ENCODE assay signal across 10 mouse cellular contexts in genomic region chr8:70757523-70758307, GRCm38 (mm10). TPM values are rescaled to one million over a fixed set of nuclear protein-coding genes. Genes with fewer than 3 reads are reported as not detected.
DNase-seq lines count a peak whose midpoint lies in the region; ATAC-seq and TF ChIP-seq lines count a peak whose summit lies in the region.
"Had no signal": no experiment of that assay in that cellular context is flagged by ENCODE, and none has a peak within 500 bp of the region (broad histone marks: within the 10 kb centered on the region; RNA-seq: fewer than 3 reads in every experiment).

No protein-coding gene starts in this region.

- no peak for ATAC-seq in kidney, embryonic 15.5 days (replicated peaks; ENCODE audit: low FRiP score)
- no peak for ATAC-seq in granulocyte monocyte progenitor cell, adult 5-6 weeks (replicated peaks; ENCODE audit: poor library complexity, severe bottlenecking)

- peak; percentile 70 for TF ChIP-seq CTCF in bone marrow, adult 2 months (IDR thresholded peaks at IDR 0.05; ENCODE audit: control insufficient read depth, insufficient read depth, low read length)
- TF ChIP-seq CTCF in small intestine, adult 2 months (IDR thresholded peaks at IDR 0.05; ENCODE audit: extremely low read depth, insufficient read length, insufficient replicate concordance, low read depth, low read length), result peak; percentile 24; the same call in 1 of the 2 replicates

- H3K4me3 ChIP-seq in kidney, embryonic 15.5 days (replicated peaks), result no peak overlapping the region
- no peak overlapping the region for H3K4me3 ChIP-seq in bone marrow, adult 2 months (replicated peaks; ENCODE audit: control insufficient read depth, low read depth, low read length)
- H3K4me3 ChIP-seq in small intestine, adult 2 months (ENCODE audit: low read depth, low read length), result no peak overlapping the region
- H3K4me3 ChIP-seq: megakaryocyte, embryonic 14.5 days had no signal

- H3K36me3 ChIP-seq in kidney, embryonic 15.5 days, result peaks cover 33% of the 10 kb centered on the region
- H3K36me3 ChIP-seq in small intestine, adult 2 months (ENCODE audit: control insufficient read depth, insufficient read depth, low read length), result peaks cover 23% of the 10 kb centered on the region

- peaks cover 72% of the 10 kb centered on the region for H3K4me1 ChIP-seq in kidney, embryonic 15.5 days
- H3K4me1 ChIP-seq in bone marrow, adult 2 months (ENCODE audit: control insufficient read depth, insufficient read depth, low read length), result peaks cover 7% of the 10 kb centered on the region
- H3K4me1 ChIP-seq in small intestine, adult 2 months (ENCODE audit: control insufficient read depth, insufficient read depth, insufficient read length, low read length), result peaks cover 27% of the 10 kb centered on the region

- TF ChIP-seq POLR2A in bone marrow, adult 2 months (IDR thresholded peaks at IDR 0.05; ENCODE audit: borderline replicate concordance, control insufficient read depth, low read depth, low read length), result no peak
- no peak for TF ChIP-seq POLR2A in small intestine, adult 2 months (IDR thresholded peaks at IDR 0.05; ENCODE audit: low read depth, low read length)

- H3K27me3 ChIP-seq in kidney, embryonic 15.5 days, result no peaks in the 10 kb centered on the region
- H3K27me3 ChIP-seq in small intestine, adult 2 months (ENCODE audit: control insufficient read depth, insufficient read depth, low read length), result no peaks in the 10 kb centered on the region
- H3K27me3 ChIP-seq: megakaryocyte, embryonic 14.5 days had no signal

- H3K9ac ChIP-seq in kidney, embryonic 15.5 days, result no peak overlapping the region

- 71% methylated on average over 22 of the region's 22 CpGs for WGBS in kidney, embryonic 15.5 days
- WGBS in bone marrow, adult 2 months, result 85% methylated on average over 22 of the region's 22 CpGs
- WGBS in small intestine, adult 2 months, result 80% methylated on average over 22 of the region's 22 CpGs

- DNase-seq in kidney, adult 9 months, result peak; percentile 42
- peak; percentile 36 for DNase-seq in thymus, postnatal 14 days
- DNase-seq in thymus, postnatal 25 days, result no peak
- DNase-seq in gastrocnemius, postnatal 25 days, result peak; percentile 26

- no peak overlapping the region for H3K27ac ChIP-seq in kidney, embryonic 15.5 days
- no peak overlapping the region for H3K27ac ChIP-seq in bone marrow, adult 2 months (ENCODE audit: control insufficient read depth, insufficient read depth, low read depth, low read length, poor library complexity)
- H3K27ac ChIP-seq in small intestine, adult 2 months (ENCODE audit: insufficient read depth, low read depth, low read length), result no peak overlapping the region

- H3K9me3 ChIP-seq in kidney, embryonic 15.5 days (replicated peaks), result no peaks in the 10 kb centered on the region
- H3K9me3 ChIP-seq: megakaryocyte, embryonic 14.5 days had no signal

- no peak overlapping the region; the same call in 1 of the 2 replicates for H3K4me2 ChIP-seq in kidney, embryonic 15.5 days

RNA-seq across cellular contexts. Expression of gene Mpv17l2, which starts 3.0 kb away (rescaled TPM):
- polyA plus RNA-seq in kidney, embryonic 15.5 days (2015; fragmentation: Nextera tagmentation; extraction: Ambion mirVana), result 46.1 and 48.1 TPM in 2 replicates
- polyA plus RNA-seq in bone marrow, adult 2 months (2011; ENCODE audit: insufficient read depth, insufficient read length, low replicate concordance, missing spikeins), result 15.1 and 28.2 TPM in 2 replicates
- 10 to 100 TPM; 19.6 to 25.6 TPM for total RNA-seq in gastrocnemius, postnatal 25 days (2021)
- polyA plus RNA-seq in small intestine, adult 2 months (2012; rRNA removed), result 190 and 222 TPM in 2 replicates
- total RNA-seq in granulocyte monocyte progenitor cell, adult 5-6 weeks (2014; fragmentation: Nextera tagmentation), result 28.6 and 41.1 TPM in 2 replicates
- 9.0 and 9.3 TPM in 2 replicates for total RNA-seq in granulocyte monocyte progenitor cell, adult 5-6 weeks (2017)

RNA-seq across cellular contexts. Expression of gene Rab3a, which starts 3.2 kb away (rescaled TPM):
- 15.5 and 18.6 TPM in 2 replicates for polyA plus RNA-seq in kidney, embryonic 15.5 days (2015; fragmentation: Nextera tagmentation; extraction: Ambion mirVana)
- 9.7 and 13.3 TPM in 2 replicates for polyA plus RNA-seq in bone marrow, adult 2 months (2011; ENCODE audit: insufficient read depth, insufficient read length, low replicate concordance, missing spikeins)
- total RNA-seq in gastrocnemius, postnatal 25 days (2021), result 10 to 100 TPM; 40.0 to 40.4 TPM
- polyA plus RNA-seq in small intestine, adult 2 months (2012; rRNA removed), result 14.9 and 26.3 TPM in 2 replicates
- 5.5 and 10.8 TPM in 2 replicates for total RNA-seq in granulocyte monocyte progenitor cell, adult 5-6 weeks (2014; fragmentation: Nextera tagmentation)
- total RNA-seq in granulocyte monocyte progenitor cell, adult 5-6 weeks (2017), result 0.34 and 1.6 TPM in 2 replicates

RNA-seq across cellular contexts. Expression of gene Pik3r2, which starts 18.8 kb away (rescaled TPM):
- polyA plus RNA-seq in kidney, embryonic 15.5 days (2015; fragmentation: Nextera tagmentation; extraction: Ambion mirVana), result 58.0 and 66.9 TPM in 2 replicates
- polyA plus RNA-seq in bone marrow, adult 2 months (2011; ENCODE audit: insufficient read depth, insufficient read length, low replicate concordance, missing spikeins), result 12.8 and 19.5 TPM in 2 replicates
- total RNA-seq in gastrocnemius, postnatal 25 days (2021), result 10 to 100 TPM; 13.1 to 18.7 TPM
- 129 and 414 TPM in 2 replicates for polyA plus RNA-seq in small intestine, adult 2 months (2012; rRNA removed)
- total RNA-seq in granulocyte monocyte progenitor cell, adult 5-6 weeks (2014; fragmentation: Nextera tagmentation), result 6.6 and 14.0 TPM in 2 replicates
- total RNA-seq in granulocyte monocyte progenitor cell, adult 5-6 weeks (2017), result 12.1 and 16.6 TPM in 2 replicates

RNA-seq across cellular contexts. Expression of gene Pde4c, which starts 34.2 kb away (rescaled TPM):
- 7.6 and 9.4 TPM in 2 replicates for polyA plus RNA-seq in kidney, embryonic 15.5 days (2015; fragmentation: Nextera tagmentation; extraction: Ambion mirVana)
- 2.7 and 3.2 TPM in 2 replicates for polyA plus RNA-seq in bone marrow, adult 2 months (2011; ENCODE audit: insufficient read depth, insufficient read length, low replicate concordance, missing spikeins)
- total RNA-seq in gastrocnemius, postnatal 25 days (2021), result 1 to 10 TPM; 1.6 to 2.3 TPM
- 6.5 and 6.8 TPM in 2 replicates for polyA plus RNA-seq in small intestine, adult 2 months (2012; rRNA removed)
- total RNA-seq in granulocyte monocyte progenitor cell, adult 5-6 weeks (2014; fragmentation: Nextera tagmentation), result not detected in 2 replicates
- not detected in 2 replicates for total RNA-seq in granulocyte monocyte progenitor cell, adult 5-6 weeks (2017)

RNA-seq across cellular contexts. Expression of gene Gm3336, which starts 39.4 kb away (rescaled TPM):
- polyA plus RNA-seq in kidney, embryonic 15.5 days (2015; fragmentation: Nextera tagmentation; extraction: Ambion mirVana), result 0.55 and 0.83 TPM in 2 replicates
- polyA plus RNA-seq in bone marrow, adult 2 months (2011; ENCODE audit: insufficient read depth, insufficient read length, low replicate concordance, missing spikeins), result not detected in 2 replicates
- not detected for total RNA-seq in gastrocnemius, postnatal 25 days (2021)
- 42.0 and 73.6 TPM in 2 replicates for polyA plus RNA-seq in small intestine, adult 2 months (2012; rRNA removed)
- total RNA-seq in granulocyte monocyte progenitor cell, adult 5-6 weeks (2014; fragmentation: Nextera tagmentation), result not detected in 2 replicates
- total RNA-seq in granulocyte monocyte progenitor cell, adult 5-6 weeks (2017), result not detected in 2 replicates
- total RNA-seq: common myeloid progenitor, adult 5-6 weeks had no signal
